Mouse (Mus musculus): ENCODE data around the gene Wnt8b. TPM values are rescaled to one million over a fixed set of nuclear protein-coding genes. Genes with fewer than 3 reads are reported as not detected.

Gene Wnt8b
- total RNA-seq (2023) = not detected

DNA sequence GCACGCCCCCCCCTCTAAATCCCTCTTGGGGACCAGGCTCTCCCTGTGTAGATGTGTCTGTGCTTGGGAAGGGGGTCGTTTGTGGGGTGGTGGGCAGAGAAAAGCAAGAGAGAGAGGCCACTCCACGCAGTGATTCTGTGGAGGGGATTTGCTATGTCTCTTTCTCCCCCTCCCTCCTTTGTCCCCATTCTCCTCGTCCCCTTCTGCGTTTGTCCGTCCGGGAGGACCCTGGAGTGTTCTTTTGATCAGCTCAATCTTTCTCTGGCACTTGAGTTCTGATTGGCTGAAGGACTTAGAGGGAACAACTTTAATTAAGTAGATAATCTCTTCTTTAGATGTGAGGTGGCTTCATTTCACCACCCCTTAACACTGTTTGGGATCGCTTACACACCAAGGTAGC is at the start of gene Wnt8b:
TSS of gene Wnt8b (plus strand) at position 345 of the 400 bp plus-strand sequence.

DNA sequence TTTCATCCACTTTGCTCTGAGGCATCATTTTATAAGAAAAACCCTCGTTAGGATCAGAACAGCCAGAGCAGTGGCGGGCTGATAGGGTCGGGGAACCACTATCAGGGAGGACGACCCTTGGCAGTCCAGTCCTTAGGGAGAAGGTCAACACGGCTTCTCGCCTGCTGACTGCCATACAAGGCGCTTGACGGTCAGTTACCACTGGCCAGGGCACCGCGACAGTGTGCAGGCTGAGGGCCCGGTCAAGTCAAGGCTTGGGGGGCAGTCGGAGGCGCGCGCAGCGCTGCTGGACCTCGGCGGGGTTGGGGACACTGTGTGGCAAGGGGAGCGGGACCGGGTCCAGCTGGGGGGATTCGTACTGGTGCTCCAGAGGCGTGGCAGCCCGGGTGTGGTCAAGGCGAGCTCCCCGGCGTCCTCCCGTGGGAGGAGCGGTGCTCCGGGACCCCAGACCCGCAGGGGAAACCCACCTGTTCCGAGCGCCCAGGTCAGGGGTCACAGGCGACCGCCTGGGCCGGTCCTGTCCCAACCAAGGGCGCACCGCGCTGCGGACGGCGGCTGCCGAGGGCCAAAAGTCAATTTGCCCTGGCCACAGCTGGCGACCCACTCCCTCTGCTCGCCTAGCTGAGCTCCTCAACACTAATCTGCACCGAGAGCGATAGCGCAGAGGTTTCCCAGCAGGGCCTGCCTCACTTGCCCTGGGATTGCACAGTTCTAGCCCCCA is 52.2 kb downstream of the Wnt8b start, which contains the start of gene Sec31b:
TSS of gene Sec31b (minus strand) at position 544 of the 721 bp plus-strand sequence.

GRCm38 (mm10) chr19:44552731-44553130 is 59.5 kb downstream of the Wnt8b start, which contains the start of gene Gm20538:
Gene Gm20538, minus strand, starts transcription at chr19:44552831.

DNA sequence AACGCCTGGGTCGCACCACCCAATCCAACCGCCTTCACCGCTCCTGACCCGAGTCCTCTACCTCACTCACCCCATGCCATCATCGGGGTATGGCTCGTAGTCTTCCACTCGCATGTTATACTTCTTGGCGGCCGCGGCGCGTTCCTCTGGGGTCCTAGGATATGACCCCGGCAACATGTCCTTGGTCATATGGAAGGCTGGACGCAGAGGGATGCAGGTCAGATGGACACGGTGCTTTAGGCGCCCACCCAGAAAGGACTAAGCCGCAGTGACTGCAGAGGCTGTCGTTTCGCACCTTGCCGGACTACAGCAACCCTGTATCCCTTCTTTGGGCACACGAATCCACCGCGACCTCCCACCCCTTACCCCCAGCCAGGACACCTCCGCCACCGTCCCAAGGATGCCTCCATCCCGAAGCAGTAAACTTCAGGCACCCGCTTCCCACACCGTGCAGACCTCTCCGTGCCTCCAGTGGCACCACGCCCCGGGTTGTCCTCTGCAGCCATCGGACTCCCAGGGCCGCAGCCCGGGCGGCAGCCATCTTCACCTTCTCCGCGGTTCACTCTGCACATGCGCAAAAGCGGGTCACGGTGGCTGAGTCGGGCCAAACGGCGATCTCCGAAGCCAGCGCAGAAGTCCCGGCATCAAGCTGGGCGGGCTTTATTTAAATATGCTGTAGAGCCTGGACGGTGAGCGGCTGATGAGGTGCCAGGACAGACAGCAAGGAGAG is 61.8 kb downstream of the Wnt8b start, which contains the start of gene Ndufb8:
TSS of gene Ndufb8 (minus strand) at position 580 of the 730 bp plus-strand sequence.

DNA sequence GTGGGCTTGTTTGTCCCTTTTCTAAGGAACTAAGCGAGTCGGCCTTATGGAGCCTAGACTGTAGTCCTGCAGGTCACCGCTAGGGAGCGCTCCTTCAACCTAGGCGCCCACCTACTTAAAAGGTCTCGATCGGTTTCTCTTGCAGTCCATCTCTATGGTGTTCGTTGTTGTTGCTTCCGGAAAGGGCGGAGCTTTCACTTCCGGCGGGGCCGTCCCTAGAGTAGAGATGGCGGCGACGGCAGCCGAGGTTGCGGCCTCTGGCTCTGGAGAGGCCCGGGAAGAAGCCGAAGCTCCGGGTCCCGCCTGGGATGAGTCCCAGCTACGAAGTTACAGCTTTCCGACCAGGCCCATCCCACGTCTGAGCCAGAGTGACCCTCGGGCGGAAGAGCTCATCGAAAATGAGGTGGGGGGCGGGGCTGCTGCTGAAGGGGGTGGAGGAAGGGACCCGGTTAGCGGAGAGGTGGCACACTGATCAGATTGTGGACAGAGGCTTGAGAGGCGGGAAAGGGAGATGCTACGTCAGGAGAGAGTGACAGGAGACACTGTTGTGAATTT is 69.5 kb downstream of the Wnt8b start, which contains the start of gene Hif1an:
TSS of gene Hif1an (plus strand) at position 199 of the 555 bp plus-strand sequence.

Other genes starting within 250 kb of the Wnt8b start
- 10 to 100 TPM; 23.9 to 31.8 TPM for gene Scd2, start 199.8 kb upstream of the Wnt8b start, total RNA-seq (2023)
- gene Scd4, start 160.4 kb upstream of the Wnt8b start, total RNA-seq (2023) = under 1 TPM; 0.24 to 0.34 TPM
- 1 to 10 TPM; 7.1 to 9.0 TPM for gene Scd1, start 85.6 kb upstream of the Wnt8b start, total RNA-seq (2023)
- gene Sec31b, start 52.4 kb downstream of the Wnt8b start, total RNA-seq (2023) = 1 to 10 TPM; 1.7 to 3.0 TPM
- gene Gm20538, start 59.4 kb downstream of the Wnt8b start, total RNA-seq (2023) = not detected
- 100 to 1,000 TPM; 174 to 183 TPM for gene Ndufb8, start 62.0 kb downstream of the Wnt8b start, total RNA-seq (2023)
- 10 to 100 TPM; 22.3 to 25.9 TPM for gene Hif1an, start 69.4 kb downstream of the Wnt8b start, total RNA-seq (2023)

All from monocyte, adult 59 days (primary cell).